ENCODE assay signal across 15 mouse cellular contexts in genomic region chr17:62412666-62413180, GRCm38 (mm10).
DNase-seq lines count a peak whose midpoint lies in the region; ATAC-seq and TF ChIP-seq lines count a peak whose summit lies in the region.
"Had no signal": no experiment of that assay in that cellular context is flagged by ENCODE, and none has a peak within 500 bp of the region (broad histone marks: within the 10 kb centered on the region; RNA-seq: fewer than 3 reads in every experiment).

No protein-coding gene starts in this region.

- ATAC-seq in heart, postnatal 0 days (ENCODE audit: insufficient read depth, low read depth) = no peak
- ATAC-seq: Patski had no signal

- no peak overlapping the region for H3K9ac ChIP-seq in heart, postnatal 0 days (replicated peaks; ENCODE audit: low read depth, low read length)
- H3K9ac ChIP-seq: hindbrain, embryonic 13.5 days; limb, embryonic 12.5 days; stomach, embryonic 15.5 days had no signal

- no peak overlapping the region for H3K4me3 ChIP-seq in heart, postnatal 0 days (ENCODE audit: low read depth, low read length)
- H3K4me3 ChIP-seq: embryonic facial prominence, embryonic 10.5 days; hindbrain, embryonic 13.5 days; limb, embryonic 12.5 days; megakaryocyte, embryonic 14.5 days; stomach, embryonic 15.5 days had no signal

- TF ChIP-seq EP300 in heart, postnatal 0 days (IDR thresholded peaks at IDR 0.05; ENCODE audit: low read depth) = no peak

- TF ChIP-seq CTCF in heart, postnatal 0 days (IDR thresholded peaks at IDR 0.05; ENCODE audit: low read depth) = no peak

- WGBS in heart, postnatal 0 days = 30% methylated on average over 12 of the region's 12 CpGs

- intact Hi-C loops in left cerebral cortex, postnatal 14 days (cut with DNase I) = no loop called here

- H3K9me3 ChIP-seq in heart, postnatal 0 days (replicated peaks; ENCODE audit: control insufficient read depth, low read length) = peaks cover 2% of the 10 kb centered on the region; the same call in 1 of the 2 replicates
- H3K9me3 ChIP-seq: hindbrain, embryonic 13.5 days; limb, embryonic 12.5 days; stomach, embryonic 15.5 days had no signal

- DNase-seq in kidney, postnatal 14 days = peak; percentile 4
- no peak for DNase-seq in kidney, postnatal 36 days
- DNase-seq in adrenal gland, adult 2 months = peak; percentile 71
- DNase-seq in adrenal gland, postnatal 14 days = peak; percentile 46
- peak; percentile 11 for DNase-seq in heart, postnatal 0 days (ENCODE audit: low spot score)
- DNase-seq in right cerebral cortex, adult 18-20 months = no peak
- DNase-seq in left cerebral cortex, postnatal 14 days (ENCODE audit: low spot score in 2 of 2) = no peak
- DNase-seq: cerebellum, adult 9-10 months; kidney, adult 8-10 months had no signal

- H3K27ac ChIP-seq in heart, postnatal 0 days (ENCODE audit: low read depth) = peak overlapping the region; percentile 68
- H3K27ac ChIP-seq: embryonic facial prominence, embryonic 10.5 days; hindbrain, embryonic 13.5 days; limb, embryonic 12.5 days; stomach, embryonic 15.5 days had no signal

- H3K36me3 ChIP-seq in heart, postnatal 0 days (replicated peaks; ENCODE audit: control insufficient read depth, insufficient read depth, low read length) = no peaks in the 10 kb centered on the region
- H3K36me3 ChIP-seq: embryonic facial prominence, embryonic 10.5 days; hindbrain, embryonic 13.5 days; limb, embryonic 12.5 days; stomach, embryonic 15.5 days had no signal

- no peaks in the 10 kb centered on the region for H3K27me3 ChIP-seq in heart, postnatal 0 days (ENCODE audit: control insufficient read depth, insufficient read depth, low read length)
- H3K27me3 ChIP-seq: hindbrain, embryonic 13.5 days; limb, embryonic 12.5 days; megakaryocyte, embryonic 14.5 days; Patski; stomach, embryonic 15.5 days had no signal

- H3K4me1 ChIP-seq in heart, postnatal 0 days (ENCODE audit: control insufficient read depth, insufficient read depth) = peaks cover 9% of the 10 kb centered on the region; the same call in 1 of the 2 replicates
- H3K4me1 ChIP-seq: embryonic facial prominence, embryonic 10.5 days; hindbrain, embryonic 13.5 days; limb, embryonic 12.5 days; megakaryocyte, embryonic 14.5 days; stomach, embryonic 15.5 days had no signal

- H3K4me2 ChIP-seq in heart, postnatal 0 days (ENCODE audit: low read depth, low read length) = 0 out of 2 replicates have a peak overlapping the region, but pooled peaks have one; percentile 12
- H3K4me2 ChIP-seq: hindbrain, embryonic 13.5 days; limb, embryonic 12.5 days; stomach, embryonic 15.5 days had no signal

Comparison
In these comparisons a context has a peak if more than half of its experiments do, and no peak if none do; other contexts are left out.
1. DNase-seq: peak in kidney, postnatal 14 days (single experiment), adrenal gland, adult 2 months (single experiment), adrenal gland, postnatal 14 days (single experiment) and heart, postnatal 0 days (single experiment); none in kidney, postnatal 36 days (0 of 2), right cerebral cortex, adult 18-20 months (single experiment) and left cerebral cortex, postnatal 14 days (0 of 2).